Mouse (Mus musculus) testis, postnatal 14 days (tissue): ENCODE measurements around the gene Osbpl10.

Experiments used
- DNase-seq: peaks from one replicate; pipeline ENCODE4 v3.0.0; 2021; ENCODE audit warnings: low spot score

Gene Osbpl10

DNA sequence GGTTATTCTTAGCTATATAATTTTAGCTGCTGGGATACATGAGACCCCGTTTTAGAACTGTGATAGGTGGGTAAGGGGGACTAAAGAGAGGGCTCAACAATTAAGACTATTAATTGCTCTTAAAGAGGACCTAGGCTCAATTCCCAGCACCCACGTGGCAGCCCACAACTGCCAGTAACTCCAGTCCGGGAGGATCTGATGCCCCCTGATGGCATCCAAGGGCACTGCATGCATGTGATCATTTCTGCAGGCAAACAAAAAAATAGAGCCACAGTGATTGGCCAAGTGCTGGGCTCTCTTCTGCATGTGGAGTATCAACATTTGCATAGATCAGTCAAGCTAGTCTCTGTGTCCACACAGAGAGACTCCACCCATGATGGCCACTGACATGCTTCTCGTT is 96.8 kb downstream of the Osbpl10 start:
- DNase-seq, result no peak

DNA sequence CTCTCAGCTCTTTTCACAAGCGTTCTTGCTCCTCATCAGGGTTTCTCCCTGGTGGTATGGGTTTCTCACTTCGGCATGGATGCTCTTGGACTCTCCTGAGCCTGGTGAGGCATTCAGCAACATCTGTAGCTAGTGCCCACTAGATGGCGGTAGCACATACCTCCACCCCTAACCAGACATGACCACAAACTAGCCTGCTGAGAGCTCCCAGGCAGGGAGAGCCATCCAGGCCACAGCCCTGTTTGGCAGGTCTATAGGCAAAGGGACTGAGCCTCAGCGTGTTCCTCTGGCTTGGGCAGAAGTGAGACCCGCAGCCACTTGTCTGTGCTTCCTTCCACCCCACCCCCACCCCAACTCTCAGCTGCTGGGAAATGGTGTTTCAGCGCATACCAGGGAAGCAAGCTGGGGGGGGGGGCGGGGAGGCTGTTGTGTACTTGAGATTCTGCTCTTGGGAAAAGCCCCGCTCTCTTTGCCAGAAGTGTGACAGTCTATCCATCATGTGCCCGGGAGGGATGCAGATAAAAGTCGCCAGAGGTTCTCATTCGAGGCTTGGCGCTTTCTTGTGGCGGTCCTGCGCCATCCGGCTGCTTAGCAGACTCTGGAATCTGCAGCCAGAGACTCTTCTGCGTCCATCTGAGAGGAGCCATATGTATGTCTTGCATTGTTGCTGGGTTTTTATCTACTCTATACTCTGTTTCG is 110.1 kb downstream of the Osbpl10 start:
- DNase-seq, result peak; percentile 42

DNA sequence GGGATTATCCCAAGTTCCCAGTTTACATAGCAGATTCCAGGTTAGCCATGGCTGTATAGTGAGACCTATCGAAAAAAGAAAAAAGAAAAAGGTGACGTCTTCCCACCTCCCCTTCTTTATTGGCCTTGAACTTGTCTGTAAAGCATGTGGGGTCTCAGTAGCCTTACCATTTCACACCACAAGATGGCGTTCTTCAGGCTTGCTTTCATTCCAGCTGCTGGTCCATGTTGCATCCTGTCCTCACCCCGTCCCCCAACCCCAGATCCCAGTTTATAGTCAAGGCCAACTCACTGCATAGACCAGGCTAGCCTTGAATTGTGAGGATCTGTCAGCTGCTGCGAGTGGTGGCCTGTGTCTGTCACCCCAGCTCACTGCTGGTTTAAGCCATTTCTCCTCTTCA is 111.3 kb downstream of the Osbpl10 start:
- DNase-seq, result no peak

DNA sequence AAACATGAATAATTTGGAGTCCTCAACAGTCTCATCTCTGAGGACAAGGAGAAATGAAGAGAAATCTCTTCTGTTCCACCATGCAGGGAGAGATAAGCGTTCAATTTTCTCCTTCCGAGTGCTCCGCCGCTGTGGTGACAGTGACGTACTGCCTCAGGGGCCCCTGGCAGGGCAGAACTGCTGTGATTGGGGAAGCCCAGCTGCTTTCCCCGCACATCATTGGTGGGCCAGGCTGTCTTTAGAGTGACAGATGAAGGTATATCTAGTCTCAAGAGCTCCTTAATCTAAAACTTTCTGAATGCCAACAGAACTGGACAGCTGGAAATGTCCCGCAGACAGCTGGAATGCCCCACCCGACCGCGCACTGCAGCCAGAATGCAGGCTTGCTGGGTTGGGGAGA is 118.1 kb downstream of the Osbpl10 start:
- no peak for DNase-seq

DNA sequence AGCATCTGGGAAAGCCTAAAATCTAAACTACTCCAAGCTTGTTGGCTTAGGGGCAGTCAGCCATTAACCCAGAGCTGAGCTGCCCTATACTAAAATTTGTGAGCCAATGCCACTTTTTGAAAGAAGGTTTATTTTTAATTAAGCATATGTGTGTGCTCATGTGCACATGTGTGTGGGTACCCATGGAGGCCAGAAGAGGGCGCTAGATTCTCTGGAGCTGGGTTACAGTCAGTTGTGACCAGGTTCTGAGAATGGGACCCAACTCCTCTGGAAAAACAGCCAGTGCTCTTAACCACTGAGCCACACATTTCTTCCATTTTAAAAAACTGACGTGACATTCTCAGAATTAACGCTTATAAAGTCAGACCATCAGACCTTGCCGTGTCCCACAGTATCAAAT is 119.0 kb downstream of the Osbpl10 start:
- DNase-seq, result no peak

DNA sequence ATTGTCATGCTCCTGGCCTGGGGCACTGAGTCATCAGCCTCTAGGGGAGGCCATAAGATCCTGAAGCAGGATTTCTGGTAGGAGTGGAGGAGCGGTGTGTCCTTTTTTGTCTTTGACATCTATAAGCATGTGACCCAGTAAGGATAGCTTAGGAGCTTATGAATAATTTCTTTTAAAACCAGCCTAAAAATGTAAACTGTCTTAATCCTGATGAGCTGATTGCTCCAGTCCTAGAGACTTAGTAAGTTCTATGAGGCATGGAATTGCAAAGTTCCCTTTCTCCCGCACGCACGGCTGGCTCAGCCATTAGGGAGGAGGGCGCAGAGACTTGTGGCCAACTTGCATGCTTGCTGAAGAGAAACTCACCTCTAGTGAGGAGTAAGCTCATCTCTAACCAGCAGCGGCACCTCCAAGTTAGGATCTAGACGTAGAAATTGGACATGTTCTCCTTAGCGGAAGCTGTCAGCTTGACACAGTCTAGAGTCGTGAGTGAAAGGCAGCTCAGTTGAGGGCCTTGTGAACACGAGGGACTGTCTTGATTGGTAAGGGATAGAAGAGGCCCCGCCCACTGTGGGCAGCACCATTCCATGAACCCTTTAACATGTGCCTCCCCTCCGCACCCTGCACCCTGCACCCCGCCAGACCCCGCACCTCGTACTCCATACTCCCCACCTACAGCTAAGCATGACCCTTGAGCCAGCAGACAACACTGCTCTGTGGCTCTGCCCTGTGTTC is 122.0 kb downstream of the Osbpl10 start:
- no peak for DNase-seq

DNA sequence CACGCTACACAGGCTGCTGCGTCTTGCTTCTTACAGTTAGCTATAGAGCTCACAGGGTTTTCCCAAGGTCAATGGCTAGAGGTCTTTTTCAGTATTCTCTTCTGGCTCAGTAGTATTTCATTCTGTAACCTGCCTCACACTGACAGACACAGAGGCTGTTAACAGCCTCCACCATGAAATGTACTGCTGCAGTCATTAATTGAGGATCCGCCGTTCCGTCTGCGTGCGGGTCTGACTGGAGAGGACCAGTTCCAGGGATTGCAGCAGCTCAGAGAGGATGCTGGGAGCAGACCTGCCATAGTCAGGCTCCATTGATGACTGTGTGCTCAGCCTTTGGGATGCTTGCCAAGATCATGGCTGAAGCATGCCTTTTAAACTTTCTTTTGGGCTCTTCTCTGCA is 129.1 kb downstream of the Osbpl10 start:
- DNase-seq, result no peak

DNA sequence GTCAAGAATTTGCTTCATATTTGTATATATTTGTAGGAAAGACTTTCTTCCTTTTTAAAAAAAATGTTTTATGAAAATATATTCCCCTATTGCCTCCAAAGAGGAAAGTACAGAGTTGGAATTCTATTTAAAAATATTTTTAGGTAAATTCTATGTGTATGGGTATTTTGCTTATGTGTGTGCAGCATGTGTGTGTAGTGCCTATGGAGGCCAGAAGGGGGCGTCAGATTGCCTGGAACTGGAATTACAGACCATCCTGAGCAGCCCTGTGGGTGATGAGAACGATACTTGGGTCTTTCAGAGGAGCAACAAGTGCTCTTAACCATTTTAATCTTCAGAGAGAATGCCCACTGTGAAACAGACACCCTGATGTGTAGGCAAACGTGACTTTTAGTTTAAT is 132.3 kb downstream of the Osbpl10 start:
- DNase-seq, result no peak

DNA sequence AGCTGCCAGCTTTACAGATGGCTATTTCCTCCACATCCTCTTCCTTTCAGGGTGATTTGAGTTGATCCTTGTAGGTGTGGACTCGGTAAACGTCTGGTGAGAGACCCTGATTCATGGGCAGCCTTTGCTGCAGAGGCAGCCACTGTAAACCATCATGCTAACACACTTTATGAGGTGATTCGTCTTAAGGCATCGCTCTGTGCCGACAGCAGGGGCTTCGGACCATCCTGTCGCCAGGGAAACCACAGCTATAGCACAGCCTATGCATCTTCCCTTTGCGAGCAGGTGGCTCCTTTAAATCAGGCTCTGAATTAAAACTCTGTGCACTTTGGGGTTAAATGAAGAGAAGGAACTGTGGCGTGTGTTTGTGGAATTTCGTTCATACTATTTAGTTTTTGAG is 138.9 kb downstream of the Osbpl10 start:
- DNase-seq, result no peak

DNA sequence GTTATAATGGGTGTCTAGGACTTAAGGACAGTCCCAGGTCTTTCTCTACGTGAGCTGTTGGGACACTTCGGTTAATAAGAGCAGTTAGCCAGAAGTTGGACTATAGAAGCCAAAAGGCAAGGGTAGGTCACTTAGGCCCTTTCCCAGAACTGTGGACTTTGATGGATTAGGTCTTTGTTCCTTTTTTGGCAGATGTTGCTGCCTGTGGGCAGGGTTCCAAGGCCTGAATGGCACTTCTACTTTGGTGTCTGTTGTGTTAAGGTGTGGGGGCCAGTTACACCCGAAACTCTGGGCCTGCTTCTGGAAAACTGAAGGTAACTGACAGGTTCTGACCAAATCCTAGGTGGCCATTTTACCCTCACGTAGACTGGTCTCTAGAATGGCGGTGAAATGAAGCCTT is 141.9 kb downstream of the Osbpl10 start:
- DNase-seq, result no peak

DNA sequence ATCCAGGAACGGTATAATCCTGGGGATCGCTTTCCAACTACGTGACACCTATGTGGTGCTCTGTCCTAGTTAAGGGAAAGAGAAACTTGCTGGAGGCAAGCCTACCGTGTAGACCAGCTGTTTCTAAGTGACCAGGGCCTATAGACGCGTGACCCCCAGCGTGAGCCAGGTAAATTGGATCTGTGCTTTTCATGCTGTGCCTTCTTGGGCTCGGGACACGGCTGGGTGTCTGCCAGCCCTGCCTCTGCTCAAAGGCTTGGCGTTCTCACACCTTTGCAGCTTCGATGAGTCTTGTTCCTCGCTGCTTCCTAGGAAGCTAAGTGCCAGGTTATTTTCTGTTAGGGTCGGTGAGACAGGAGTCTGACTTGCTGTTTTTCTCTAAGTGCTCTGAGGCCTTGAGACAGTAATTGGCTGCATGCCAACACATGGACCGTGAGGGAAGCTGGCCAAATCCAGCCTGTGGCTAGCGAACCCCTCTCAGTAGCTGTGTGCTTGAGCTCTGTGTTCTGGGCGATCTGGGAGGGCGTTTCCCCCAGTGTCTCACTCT is 142.4 kb downstream of the Osbpl10 start:
- peak; percentile 22 for DNase-seq

DNA sequence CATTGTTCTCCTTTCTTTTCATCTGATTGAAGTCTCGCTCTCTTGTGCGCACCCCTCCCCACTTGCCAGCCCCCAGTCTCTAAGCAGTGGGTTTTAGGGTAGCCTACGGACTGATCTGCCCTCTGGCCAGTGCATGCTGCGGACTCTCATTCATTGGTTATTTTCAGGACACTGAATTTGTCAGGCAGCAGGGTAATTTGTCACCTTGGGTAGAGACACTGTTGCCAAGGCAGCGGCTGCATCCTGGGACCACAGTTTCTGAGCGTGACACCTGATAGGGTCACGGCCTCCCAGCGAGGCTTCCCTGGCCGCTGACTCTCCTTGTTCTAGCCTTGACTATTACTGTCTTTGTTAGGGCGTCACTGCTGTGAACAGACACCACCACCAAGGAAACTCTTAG is 149.0 kb downstream of the Osbpl10 start:
- DNase-seq, result no peak

DNA sequence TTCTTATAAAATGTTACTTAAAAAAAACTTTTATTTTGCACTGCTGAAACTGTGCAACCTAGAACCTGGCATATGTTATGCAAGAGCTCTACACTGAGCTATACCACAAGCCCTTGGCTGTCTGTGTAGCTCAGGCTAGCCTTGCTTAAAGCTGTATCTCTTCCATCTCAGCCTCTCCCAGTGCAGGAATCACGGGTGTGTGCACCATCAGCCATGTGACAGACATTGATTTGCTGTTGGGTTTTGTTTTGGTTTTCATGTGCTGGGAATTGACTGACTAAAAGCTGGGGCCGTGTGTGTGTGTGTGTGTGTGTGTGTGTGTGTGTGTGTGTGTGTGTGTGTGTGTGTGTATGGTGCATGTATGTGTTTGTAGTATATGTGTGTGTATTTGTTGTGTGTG is 155.6 kb downstream of the Osbpl10 start:
- no peak for DNase-seq

DNA sequence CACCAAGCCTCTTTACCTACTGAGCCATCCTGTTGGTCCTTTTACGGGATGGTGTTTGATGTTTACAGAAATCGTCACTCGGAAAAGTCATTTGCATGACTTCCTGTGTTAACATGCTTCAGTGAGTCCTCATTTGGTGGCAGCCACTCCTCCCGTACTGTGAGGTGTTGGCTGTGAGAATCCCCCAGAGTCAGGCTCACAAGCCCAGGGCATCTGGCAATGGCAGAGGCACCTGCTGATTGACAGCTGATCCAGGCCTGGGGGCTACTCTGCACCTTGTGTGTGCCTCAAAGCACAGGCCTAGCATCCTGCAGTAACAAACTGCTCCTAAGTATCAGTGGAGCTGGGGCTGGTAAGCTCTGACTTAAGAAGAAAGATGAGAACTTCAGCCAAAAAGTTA is 156.4 kb downstream of the Osbpl10 start:
- DNase-seq, result no peak

DNA sequence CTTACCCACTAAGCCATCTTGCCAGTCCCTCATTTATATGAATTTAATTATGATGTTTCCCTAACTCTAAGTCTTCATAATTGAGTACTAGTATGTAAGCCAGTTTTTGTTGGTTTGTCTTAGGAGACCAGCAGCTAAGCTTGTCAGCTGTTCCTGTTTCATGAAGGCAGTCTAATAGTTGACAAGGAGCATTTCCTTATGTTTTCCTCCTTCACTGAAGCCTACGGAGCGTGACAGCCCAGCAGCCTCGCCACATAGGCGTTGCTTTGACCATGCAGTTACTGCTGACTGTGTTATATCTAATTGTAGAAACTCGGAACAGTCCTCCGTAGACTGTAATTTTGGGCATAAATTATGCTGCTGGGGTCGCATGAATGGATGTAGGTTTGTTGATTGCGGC is 157.0 kb downstream of the Osbpl10 start:
- DNase-seq, result no peak

DNA sequence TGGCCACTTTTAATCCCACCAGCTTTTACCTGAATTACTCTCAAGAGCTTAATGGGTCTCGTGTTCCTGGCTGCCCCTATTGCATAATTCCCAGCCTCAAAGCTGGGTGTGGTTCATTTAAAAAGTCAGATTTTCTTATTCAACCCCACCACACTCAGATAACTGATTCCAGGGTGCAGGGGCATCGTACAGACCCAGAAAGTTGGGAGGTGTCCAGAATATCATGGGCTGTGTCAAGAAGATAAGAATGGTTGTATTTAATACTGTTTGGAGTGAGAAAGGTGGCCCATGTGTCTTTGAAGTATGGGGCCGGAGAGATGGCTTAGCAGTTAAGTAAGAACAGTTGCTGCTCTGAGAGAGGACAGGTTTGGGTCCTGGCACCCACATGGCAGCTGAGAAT is 159.5 kb downstream of the Osbpl10 start:
- DNase-seq, result no peak

DNA sequence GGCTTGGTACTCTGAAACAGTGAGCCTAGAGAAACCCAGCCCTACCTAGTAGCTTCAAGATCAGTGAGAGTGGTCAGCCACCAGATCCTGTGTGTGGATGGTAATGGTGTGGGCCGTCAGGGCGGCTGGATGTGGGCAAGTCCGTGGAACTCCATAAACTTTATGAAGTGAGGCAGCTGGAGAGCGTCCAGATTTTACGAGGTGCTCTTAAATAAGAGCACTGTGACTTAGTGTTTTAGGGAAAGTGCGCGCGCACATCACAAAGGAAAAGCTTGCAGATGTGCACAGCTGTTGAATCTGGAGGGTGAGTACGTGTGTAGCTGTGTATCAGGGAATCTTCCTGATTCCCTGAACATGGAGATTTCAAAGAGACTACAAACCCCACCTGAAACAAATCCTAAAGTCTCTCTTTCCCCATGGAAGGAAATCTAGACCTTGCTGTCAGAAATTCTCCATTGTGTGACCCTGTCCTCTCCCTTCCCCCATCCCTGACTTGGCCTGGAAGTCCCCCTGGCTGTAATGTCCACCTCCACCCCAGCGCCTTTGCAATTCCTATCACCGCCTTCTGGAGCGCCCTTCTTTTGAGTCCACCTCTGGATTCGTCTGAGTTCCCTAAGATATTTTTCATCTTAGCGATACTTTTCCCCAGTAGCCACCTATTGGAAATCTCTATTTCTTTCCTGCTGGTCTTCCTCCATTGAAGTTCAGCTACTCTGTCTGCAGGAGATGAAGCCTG is 161.4 kb downstream of the Osbpl10 start:
- no peak for DNase-seq

DNA sequence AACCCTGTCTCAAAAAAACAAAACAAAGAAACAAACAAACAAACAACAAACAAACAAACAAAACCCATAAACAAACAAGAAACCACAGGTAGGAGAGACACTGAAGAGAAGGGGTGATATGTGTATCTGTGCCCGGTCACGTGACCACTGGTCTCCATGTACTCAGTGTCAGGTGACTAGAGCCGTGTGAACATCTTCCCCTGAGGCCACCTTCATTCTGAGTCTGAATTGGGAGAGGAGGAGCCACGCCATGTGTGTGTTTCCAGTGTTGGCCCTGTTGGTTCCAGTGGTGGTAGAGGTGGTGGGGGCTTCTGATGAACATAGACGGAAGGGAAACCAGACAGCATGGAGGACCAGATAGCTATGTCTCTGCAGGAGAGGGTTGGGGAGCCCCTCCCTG is 168.8 kb downstream of the Osbpl10 start:
- DNase-seq, result no peak

DNA sequence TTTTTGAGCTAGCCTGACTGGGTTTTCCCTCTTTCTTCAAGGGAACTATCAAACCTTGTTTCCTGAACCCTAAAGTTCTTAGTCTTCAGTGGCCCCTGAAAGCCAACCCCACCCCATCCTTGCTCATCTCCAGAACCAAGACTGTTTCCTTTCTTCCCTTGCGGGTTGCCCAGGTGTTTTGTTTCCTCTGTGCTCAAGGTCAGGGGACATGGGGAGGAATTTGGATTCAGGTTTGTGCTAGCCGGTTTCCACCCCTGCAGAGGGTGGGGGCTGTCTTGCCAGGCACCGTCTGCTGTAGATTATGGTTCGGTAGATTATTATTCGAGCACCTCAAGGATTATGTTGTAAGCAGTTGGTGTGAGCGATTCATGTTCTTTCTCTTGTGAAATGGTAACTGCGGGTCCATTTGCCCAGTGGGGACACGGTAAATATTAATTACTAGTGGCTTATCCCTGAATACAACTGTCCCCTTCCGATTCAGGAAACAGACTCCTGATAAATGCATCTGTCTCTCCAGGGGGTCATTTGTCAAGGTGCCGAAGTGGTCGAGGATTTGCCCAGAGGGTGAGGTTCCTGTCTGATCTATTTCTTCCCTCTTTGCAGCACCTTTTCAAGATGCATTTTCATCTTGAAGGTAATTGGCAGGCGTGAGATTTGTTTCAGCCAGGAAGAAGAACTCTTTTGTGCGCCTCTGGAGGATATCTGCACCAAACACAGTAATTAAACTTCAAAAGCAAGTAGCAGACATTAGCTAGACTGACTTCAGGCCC is 169.4 kb downstream of the Osbpl10 start:
- DNase-seq, result no peak

DNA sequence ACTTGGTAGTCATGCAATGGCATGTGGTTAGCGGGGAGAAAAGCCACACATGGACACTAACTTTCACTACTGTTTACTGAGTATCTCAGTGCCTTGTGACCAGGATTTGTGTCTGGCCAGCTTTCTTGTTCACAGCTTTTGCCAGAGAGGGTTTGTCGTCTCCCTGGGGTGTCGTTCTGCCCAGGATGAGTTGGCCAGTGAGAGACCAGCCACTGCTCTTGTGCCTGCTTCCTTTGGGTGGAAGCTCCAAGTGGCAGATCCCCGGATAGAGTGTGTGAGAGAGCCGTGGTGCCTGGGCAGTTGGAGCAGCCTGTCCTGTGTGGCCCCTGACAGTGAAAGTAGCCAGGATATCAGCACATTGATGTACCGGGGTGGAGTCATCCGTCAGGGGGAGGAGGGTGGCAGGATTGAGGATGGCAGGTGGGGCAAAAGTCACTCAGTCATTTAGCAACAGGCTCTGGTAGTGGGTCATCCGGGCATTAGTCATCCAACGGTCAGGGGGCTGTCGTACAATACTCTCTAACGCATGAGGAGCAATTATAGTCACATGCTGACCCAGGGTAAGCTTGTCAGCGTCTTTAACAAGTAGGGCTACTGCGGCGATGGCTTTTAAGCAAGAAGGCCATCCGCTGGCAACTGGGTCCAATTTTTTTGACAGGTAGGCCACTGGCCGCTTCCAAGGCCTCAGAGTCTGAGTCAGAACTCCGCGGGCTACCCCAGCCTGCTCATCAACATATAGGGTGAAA is 170.8 kb downstream of the Osbpl10 start:
- no peak for DNase-seq

DNA sequence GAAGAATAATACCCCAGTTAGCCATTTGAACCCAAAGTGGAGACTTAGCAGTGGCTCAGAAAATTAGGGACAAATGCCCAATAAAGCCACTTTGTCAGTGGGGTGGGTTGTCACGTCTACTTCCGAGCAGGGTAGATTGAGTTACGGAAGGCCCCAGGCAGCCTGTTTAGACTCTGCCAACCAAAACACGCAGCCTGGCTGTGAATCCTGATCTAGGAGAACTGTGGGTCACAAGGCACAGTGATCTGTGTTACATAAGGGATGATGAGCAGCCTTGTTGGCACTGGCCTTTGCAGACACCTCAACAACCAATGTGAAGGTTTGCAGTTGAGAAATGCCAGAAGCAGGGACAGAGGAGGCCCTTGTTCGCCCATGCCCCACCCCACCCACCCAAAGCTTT is 183.2 kb downstream of the Osbpl10 start:
- no peak for DNase-seq
